Mouse (Mus musculus): ENCODE measurements around the gene Tapt1.

The Tapt1 gene

GRCm38 (mm10) chr5:44226521-44227461 lies at the start of gene Tapt1:
TSS of gene Tapt1 (minus strand) at chr5:44226626.
- DNase-seq (ENCODE audit: low spot score in 2 of 2), result peak; percentile 74 to 78

DNA sequence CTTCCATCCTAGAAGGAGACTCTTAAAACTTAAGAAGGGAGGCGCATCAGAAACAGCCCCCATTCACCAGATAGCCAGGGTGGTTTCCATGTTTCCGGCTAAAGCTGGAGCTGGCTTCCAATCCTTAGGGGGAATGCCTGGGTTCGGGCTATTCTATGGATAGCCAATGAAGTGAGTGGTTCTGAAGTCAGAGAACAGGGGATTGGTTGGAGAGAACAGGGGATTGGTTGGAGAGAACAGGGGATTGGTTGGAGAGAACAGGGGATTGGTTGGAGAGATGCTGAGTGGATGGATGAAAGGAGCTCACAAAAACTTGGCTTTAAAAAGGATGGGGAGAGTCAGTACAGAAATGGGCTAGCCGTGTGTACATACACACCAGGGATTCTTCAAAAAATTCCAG lies 45.1 kb upstream of the Tapt1 start:
- no peak for DNase-seq (ENCODE audit: low spot score in 2 of 2)

DNA sequence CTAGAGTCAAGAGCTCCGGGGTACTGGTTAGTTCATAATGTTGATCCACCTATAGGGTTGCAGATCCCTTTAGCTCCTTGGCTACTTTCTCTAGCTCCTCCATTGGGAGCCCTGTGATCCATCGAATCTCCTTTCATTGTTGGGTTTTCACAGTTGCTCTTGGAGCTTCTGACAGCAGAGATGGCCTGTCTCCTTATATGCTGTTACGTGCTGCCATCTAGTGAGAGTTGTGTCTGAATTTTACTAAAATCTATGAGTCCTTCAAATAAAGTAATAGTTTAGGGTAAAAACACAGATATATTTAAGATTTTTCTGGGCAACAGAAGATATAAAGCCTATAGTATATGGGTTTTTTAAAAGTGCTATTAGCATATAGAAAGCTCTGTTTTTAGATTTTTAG lies 42.1 kb upstream of the Tapt1 start:
- peak; percentile 40 to 62 for DNase-seq (ENCODE audit: low spot score in 2 of 2)

GRCm38 (mm10) chr5:44261691-44262090 lies 35.3 kb upstream of the Tapt1 start:
- no peak for DNase-seq (ENCODE audit: low spot score in 2 of 2)

DNA sequence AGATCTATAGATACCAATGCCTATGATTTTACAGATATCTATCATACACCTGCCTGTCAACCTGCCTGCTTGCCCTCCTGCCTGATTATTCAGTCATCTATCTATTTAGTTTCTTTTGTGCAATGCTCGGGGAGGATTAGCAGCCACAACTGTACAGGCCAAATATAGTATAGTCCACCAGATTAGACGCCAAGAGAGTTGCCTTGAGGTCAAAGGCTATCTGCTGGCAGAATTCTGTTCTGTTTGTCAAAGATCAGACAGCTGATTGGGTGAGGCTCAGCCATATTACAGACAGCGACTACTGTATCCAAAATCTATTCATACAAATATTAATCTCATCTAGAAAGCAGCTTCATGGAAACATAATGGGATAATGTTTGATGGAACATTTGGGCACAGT lies 34.7 kb upstream of the Tapt1 start:
- no peak for DNase-seq (ENCODE audit: low spot score in 2 of 2)

DNA sequence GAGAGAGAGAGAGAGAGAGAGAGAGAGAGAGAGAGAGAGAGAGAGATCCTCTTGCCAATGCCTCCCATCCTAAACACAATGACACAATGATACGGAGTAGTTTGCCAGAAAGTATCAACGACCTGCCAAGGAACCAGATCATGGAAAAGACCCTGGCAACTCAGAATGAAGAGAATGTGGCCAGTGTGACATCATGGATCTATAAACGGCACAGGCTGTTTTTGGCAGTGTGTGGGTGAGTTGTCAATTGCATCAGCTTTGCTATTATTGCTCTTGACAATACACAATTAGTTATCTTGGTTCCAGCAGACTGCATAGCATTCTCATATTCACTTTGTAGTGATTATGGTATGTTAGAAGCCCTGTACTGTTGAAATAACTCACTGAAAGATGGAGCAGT lies 33.3 kb upstream of the Tapt1 start:
- peak in 1 of 2 experiments; percentile 23 for DNase-seq (ENCODE audit: low spot score in 2 of 2)

- DNase-seq (ENCODE audit: low spot score in 2 of 2), result no peak
Observed at GRCm38 (mm10) chr5:44258163-44258562, 31.7 kb upstream of the Tapt1 start.

DNA sequence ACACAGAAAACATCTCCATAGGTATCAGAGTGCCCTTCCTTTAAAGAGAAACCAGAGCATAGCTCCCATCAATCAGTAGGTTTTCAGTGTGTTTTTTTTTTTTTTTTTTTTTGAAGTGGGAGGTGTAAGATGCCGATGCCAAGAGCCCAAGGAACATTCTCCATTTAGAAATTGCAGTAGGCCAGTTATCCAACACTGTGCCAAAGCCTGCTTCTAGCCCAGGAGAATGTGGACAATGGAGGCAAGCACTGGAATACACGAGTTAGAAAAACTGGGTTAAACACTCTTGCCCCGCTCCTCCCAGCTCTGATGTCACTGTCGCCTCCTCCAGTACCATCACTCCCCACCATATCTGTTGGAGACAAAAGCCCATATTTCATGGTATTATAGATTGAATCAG lies 31.0 kb upstream of the Tapt1 start:
- DNase-seq (ENCODE audit: low spot score in 2 of 2), result peak in 1 of 2 experiments; percentile 25

- no peak for DNase-seq (ENCODE audit: low spot score in 2 of 2)
Observed at GRCm38 (mm10) chr5:44256512-44256911, 30.1 kb upstream of the Tapt1 start.

DNA sequence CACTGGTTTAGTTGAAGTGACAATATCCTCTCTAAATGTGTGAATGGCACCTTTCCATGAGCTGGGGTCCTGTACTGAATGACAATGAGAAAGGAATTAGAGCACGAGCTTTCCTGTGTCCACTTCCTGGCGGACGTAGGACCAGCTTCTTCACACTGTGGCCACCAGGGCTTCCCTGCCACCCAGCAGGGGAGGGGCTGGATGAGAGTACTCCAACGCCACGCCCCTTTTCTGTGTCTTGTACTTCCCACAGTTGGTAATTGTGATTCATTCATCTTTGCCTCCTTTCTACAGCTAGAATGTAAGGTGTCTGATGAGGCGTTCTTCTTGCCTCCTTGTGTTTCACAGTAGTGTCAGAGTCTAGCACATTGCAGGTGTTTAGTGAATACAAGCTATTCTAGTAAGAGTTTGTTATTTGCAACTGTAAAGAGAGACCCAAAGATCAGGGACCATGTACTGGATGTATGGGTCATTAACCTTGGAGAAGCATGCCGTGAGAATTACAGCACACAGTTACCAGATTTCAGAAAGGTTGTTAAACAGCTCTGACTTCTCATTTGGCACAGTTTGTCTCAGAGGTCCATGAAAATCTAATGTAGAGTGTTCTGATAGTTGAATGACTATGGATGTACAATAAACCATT lies 29.5 kb upstream of the Tapt1 start:
- no peak for DNase-seq (ENCODE audit: low spot score in 2 of 2)

DNA sequence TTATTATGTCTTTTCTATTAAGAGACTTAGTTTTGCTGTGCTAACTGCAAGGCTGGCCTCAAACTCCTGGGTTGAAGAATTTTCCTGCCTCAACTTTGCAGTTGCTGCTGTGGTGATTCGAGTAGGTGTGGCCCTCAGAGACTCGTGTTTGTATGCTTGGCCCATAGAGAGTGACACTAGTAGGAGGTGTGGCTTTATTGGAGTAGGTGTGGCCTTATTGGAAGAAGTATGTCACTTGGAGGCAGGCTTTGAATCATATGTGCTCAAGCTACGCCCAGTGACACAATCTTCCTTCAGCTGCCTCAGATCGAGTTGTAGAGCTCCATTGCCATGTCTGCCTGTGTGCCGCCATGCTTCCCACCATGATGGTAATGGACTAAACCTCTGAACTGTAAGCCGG lies 27.0 kb upstream of the Tapt1 start:
- DNase-seq (ENCODE audit: low spot score in 2 of 2), result no peak

GRCm38 (mm10) chr5:44252395-44252794 lies 26.0 kb upstream of the Tapt1 start:
- DNase-seq (ENCODE audit: low spot score in 2 of 2), result no peak

GRCm38 (mm10) chr5:44250211-44250955 lies 24.0 kb upstream of the Tapt1 start:
- DNase-seq (ENCODE audit: low spot score in 2 of 2), result no peak

DNA sequence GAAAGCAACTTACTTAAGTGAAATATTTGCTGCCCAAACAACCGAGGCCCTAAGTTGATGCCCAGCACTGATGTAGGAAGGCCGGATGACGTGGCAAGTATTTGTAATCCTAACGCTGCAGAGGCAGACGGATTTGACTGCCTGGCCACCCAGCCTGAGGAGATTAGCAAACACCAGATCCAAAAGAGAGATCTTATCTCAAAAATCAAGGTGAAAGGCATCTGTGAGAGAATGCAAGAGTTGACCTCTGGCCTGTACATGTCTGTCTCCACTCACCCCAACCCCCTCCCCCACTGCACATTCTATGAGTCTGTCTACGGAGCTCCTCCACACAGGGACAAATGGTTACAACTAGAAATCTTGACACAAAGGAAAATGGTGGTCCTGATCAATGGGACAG lies 22.9 kb upstream of the Tapt1 start:
- DNase-seq (ENCODE audit: low spot score in 2 of 2), result no peak

- DNase-seq (ENCODE audit: low spot score in 2 of 2), result no peak
Observed at GRCm38 (mm10) chr5:44246493-44247217, 20.2 kb upstream of the Tapt1 start.

GRCm38 (mm10) chr5:44244894-44245423 lies 18.5 kb upstream of the Tapt1 start:
- DNase-seq (ENCODE audit: low spot score in 2 of 2), result no peak

- no peak for DNase-seq (ENCODE audit: low spot score in 2 of 2)
Observed at GRCm38 (mm10) chr5:44242828-44243227, 16.4 kb upstream of the Tapt1 start.

DNA sequence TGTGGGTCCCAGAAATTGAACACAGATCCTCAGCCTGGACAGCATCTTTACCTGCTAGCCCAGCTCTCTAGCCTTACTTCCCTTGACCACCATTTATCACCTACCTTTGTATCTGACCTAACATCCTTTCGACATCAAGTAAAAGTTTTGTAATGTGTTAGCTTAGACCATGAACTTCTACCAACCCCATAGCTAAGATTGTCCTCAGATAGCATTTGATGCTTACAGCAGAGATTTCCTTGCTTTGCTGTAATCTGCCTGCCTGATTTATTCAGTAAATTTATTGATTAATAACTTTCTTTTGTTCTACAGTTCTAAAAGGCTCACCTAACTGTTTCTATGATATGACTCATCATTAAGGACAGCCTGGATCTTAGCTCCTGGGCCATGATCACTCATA lies 15.3 kb upstream of the Tapt1 start:
- no peak for DNase-seq (ENCODE audit: low spot score in 2 of 2)

- no peak for DNase-seq (ENCODE audit: low spot score in 2 of 2)
Observed at GRCm38 (mm10) chr5:44239187-44240136, 13.0 kb upstream of the Tapt1 start.

- DNase-seq (ENCODE audit: low spot score in 2 of 2), result no peak
Observed at GRCm38 (mm10) chr5:44238201-44238600, 11.8 kb upstream of the Tapt1 start.

All from right cerebral cortex, adult 2 months (tissue).